Mouse (Mus musculus): ENCODE data around the gene Jmjd8.
A peak's percentile ranks its signal among the peaks of the same experiment; 100 is the strongest.

Jmjd8 gene

GRCm38 (mm10) chr17:25832436-25833290 lies 4.0 kb downstream of the Jmjd8 start:
- DNase-seq (ENCODE audit: low read depth, low spot score): peak; percentile 95

- DNase-seq (ENCODE audit: low read depth, low spot score): peak; percentile 70
Observed at GRCm38 (mm10) chr17:25833291-25833663, 4.6 kb downstream of the Jmjd8 start, which contains the start of gene Stub1. Stub1 (minus strand) TSS chr17:25833404.

GRCm38 (mm10) chr17:25833961-25834594 lies 5.4 kb downstream of the Jmjd8 start:
- DNase-seq (ENCODE audit: low read depth, low spot score): no peak

GRCm38 (mm10) chr17:25834595-25835222 lies 6.0 kb downstream of the Jmjd8 start:
- no peak for DNase-seq (ENCODE audit: low read depth, low spot score)

- no peak for DNase-seq (ENCODE audit: low read depth, low spot score)
Observed at GRCm38 (mm10) chr17:25835301-25835700, 6.6 kb downstream of the Jmjd8 start.

GRCm38 (mm10) chr17:25835816-25836215 lies 7.1 kb downstream of the Jmjd8 start:
- no peak for DNase-seq (ENCODE audit: low read depth, low spot score)

GRCm38 (mm10) chr17:25836397-25837075 lies 7.9 kb downstream of the Jmjd8 start:
- no peak for DNase-seq (ENCODE audit: low read depth, low spot score)

- no peak for DNase-seq (ENCODE audit: low read depth, low spot score)
Observed at GRCm38 (mm10) chr17:25837076-25837410, 8.4 kb downstream of the Jmjd8 start, which contains the start of gene Rhbdl1. Rhbdl1 (minus strand) TSS chr17:25837295.

- DNase-seq (ENCODE audit: low read depth, low spot score): no peak
Observed at GRCm38 (mm10) chr17:25837533-25837932, 8.9 kb downstream of the Jmjd8 start.

GRCm38 (mm10) chr17:25838904-25839303 lies 10.2 kb downstream of the Jmjd8 start:
- DNase-seq (ENCODE audit: low read depth, low spot score): no peak

- DNase-seq (ENCODE audit: low read depth, low spot score): no peak
Observed at GRCm38 (mm10) chr17:25839455-25840235, 11.0 kb downstream of the Jmjd8 start.

- no peak for DNase-seq (ENCODE audit: low read depth, low spot score)
Observed at GRCm38 (mm10) chr17:25840519-25840918, 11.9 kb downstream of the Jmjd8 start.

- no peak for DNase-seq (ENCODE audit: low read depth, low spot score)
Observed at GRCm38 (mm10) chr17:25841117-25841880, 12.6 kb downstream of the Jmjd8 start, which contains the start of gene Gm20683. Gm20683 (minus strand) TSS chr17:25841763.

- DNase-seq (ENCODE audit: low read depth, low spot score): no peak
Observed at GRCm38 (mm10) chr17:25842509-25842908, 13.8 kb downstream of the Jmjd8 start.

- no peak for DNase-seq (ENCODE audit: low read depth, low spot score)
Observed at GRCm38 (mm10) chr17:25843122-25843521, 14.5 kb downstream of the Jmjd8 start.

- no peak for DNase-seq (ENCODE audit: low read depth, low spot score)
Observed at GRCm38 (mm10) chr17:25843636-25844395, 15.1 kb downstream of the Jmjd8 start.

- peak; percentile 75 for DNase-seq (ENCODE audit: low read depth, low spot score)
Observed at GRCm38 (mm10) chr17:25844396-25844901, 15.8 kb downstream of the Jmjd8 start, which contains the start of gene Rhot2. Rhot2 (minus strand) TSS chr17:25844851.

GRCm38 (mm10) chr17:25860229-25860628 lies 31.6 kb downstream of the Jmjd8 start:
- DNase-seq (ENCODE audit: low read depth, low spot score): no peak
